In the genomic region with DNA sequence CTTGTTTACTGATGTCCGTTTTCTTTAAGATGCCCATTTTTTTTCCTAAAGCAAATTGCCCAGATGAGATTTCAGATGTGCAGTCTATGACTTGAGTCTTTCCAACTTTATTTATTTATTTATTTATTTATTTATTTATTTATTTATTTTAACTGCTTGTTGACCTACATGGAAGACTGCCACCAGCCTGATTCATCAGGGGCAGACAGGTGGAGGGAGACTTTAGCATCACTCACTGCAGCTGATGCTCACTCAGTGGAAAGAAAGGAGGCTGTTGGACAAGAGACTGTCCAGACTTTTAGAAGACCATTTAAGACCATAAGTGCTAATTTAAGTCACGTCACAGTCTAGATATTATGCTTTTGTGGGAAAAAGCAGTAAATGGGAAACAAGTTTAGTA, we compare ENCODE assay signal across 16 mouse cellular contexts.
DNase-seq lines count a peak whose midpoint lies in the region; TF ChIP-seq lines count a peak whose summit lies in the region.
"Had no signal": no experiment of that assay in that cellular context is flagged by ENCODE, and none has a peak within 500 bp of the region (broad histone marks: within the 10 kb centered on the region; RNA-seq: fewer than 3 reads in every experiment).

No protein-coding gene starts in this region.

- TF ChIP-seq CTCF in layer of hippocampus, adult 2 months (conservative IDR thresholded peaks at IDR 0.05), result no peak

- 0 out of 2 replicates have a peak overlapping the region, but pooled peaks have one; percentile 69 for H3K27ac ChIP-seq in layer of hippocampus, adult 2 months
- H3K27ac ChIP-seq: embryonic facial prominence, embryonic 10.5 days; embryonic facial prominence, embryonic 12.5 days; forebrain, embryonic 13.5 days; forebrain, embryonic 15.5 days had no signal

- DNase-seq in cerebellum, adult 18-20 months, result peak; percentile 23 to 40
- DNase-seq in cerebellum, postnatal 36 days, result no peak
- peak; percentile 18 for DNase-seq in cerebellum, adult 9-11 months
- DNase-seq in cerebellum, adult 8-10 months, result no peak
- no peak for DNase-seq in layer of hippocampus, adult 2 months (ENCODE audit: low spot score in 2 of 2)
- no peak for DNase-seq in layer of hippocampus, postnatal 36 days
- peak; percentile 47 for DNase-seq in brain, adult 2 months (ENCODE audit: low read depth, low spot score)
- DNase-seq in thymus, adult 18-20 months, result no peak
- DNase-seq: adrenal gland, adult 2 months; adrenal gland, postnatal 10 days; adrenal gland, postnatal 25 days; forebrain, postnatal 0 days had no signal

- H3K4me3 ChIP-seq in layer of hippocampus, adult 2 months, result no peak overlapping the region
- H3K4me3 ChIP-seq: embryonic facial prominence, embryonic 10.5 days; embryonic facial prominence, embryonic 12.5 days; forebrain, embryonic 13.5 days; forebrain, embryonic 15.5 days had no signal

Comparison
In these comparisons a context has a peak if more than half of its experiments do, and no peak if none do; other contexts are left out.
1. DNase-seq: peak in cerebellum, adult 18-20 months (2 of 2), cerebellum, adult 9-11 months (single experiment) and brain, adult 2 months (single experiment); none in cerebellum, postnatal 36 days (0 of 2), cerebellum, adult 8-10 months (single experiment), layer of hippocampus, adult 2 months (0 of 2), layer of hippocampus, postnatal 36 days (0 of 2) and thymus, adult 18-20 months (0 of 2).